Mouse (Mus musculus) heart, postnatal 4 days (tissue): Measurements from ENCODE around the gene Cntn5. TPM values are rescaled to one million over a fixed set of nuclear protein-coding genes. Genes with fewer than 3 reads are reported as not detected.

ENCODE experiments used
- DNase-seq: peaks from one replicate; pipeline ENCODE4 v3.0.0; 2021
- microRNA-seq, 2 experiments: library from miRNA; unstranded; fragments of <30 nt; microRNA quantifications; one replicate each; pipeline ENCODE4 v1.2.0; 2021 to 2022
- total RNA-seq, 2 experiments: library from RNA; stranded (reverse); gene quantifications; 2 replicates each; pipeline ENCODE4 v1.2.3; 2021

The Cntn5 gene
- total RNA-seq, 2 experiments from 2014 or later, result 0.10 to 0.16 TPM

GRCm38 (mm10) chr9:9673277-9674049, 1231.1 kb downstream of the Cntn5 start:
- peak; percentile 20 for DNase-seq

GRCm38 (mm10) chr9:9653463-9653862, 1251.1 kb downstream of the Cntn5 start:
- no peak for DNase-seq

- DNase-seq, result no peak
Observed at GRCm38 (mm10) chr9:9647361-9647760, 1257.2 kb downstream of the Cntn5 start.

GRCm38 (mm10) chr9:9646276-9646675, 1258.3 kb downstream of the Cntn5 start:
- no peak for DNase-seq

Small RNA genes lying within 50 kb of the gene (microRNA-seq; reads per million reads assigned to microRNA genes)
- gene Gm24496 (0 reads per million in 2 experiments), gene Gm25086 (0 reads per million in 2 experiments), gene Gm26195 (0 reads per million in 2 experiments), gene Mir6237 (0 reads per million in 2 experiments)
